Mouse (Mus musculus) ovary, postnatal 36 days (tissue): ENCODE measurements around the gene H2-Eb1.
A peak's percentile ranks its signal among the peaks of the same experiment; 100 is the strongest.

Experiments used
- DNase-seq: peaks from one replicate; pipeline ENCODE4 v3.0.0; 2022; ENCODE audit warnings: low spot score, mixed read lengths

H2-Eb1 gene

GRCm38 (mm10) chr17:34316697-34317096, 11.0 kb downstream of the H2-Eb1 start:
- DNase-seq, result no peak

GRCm38 (mm10) chr17:34317275-34317674, 11.6 kb downstream of the H2-Eb1 start:
- DNase-seq, result no peak

GRCm38 (mm10) chr17:34325436-34325835, 19.8 kb downstream of the H2-Eb1 start, which contains the start of gene H2-Eb2:
Gene H2-Eb2 (plus strand): TSS chr17:34325665.
- DNase-seq, result no peak

GRCm38 (mm10) chr17:34326373-34326772, 20.7 kb downstream of the H2-Eb1 start:
- DNase-seq, result no peak

DNA sequence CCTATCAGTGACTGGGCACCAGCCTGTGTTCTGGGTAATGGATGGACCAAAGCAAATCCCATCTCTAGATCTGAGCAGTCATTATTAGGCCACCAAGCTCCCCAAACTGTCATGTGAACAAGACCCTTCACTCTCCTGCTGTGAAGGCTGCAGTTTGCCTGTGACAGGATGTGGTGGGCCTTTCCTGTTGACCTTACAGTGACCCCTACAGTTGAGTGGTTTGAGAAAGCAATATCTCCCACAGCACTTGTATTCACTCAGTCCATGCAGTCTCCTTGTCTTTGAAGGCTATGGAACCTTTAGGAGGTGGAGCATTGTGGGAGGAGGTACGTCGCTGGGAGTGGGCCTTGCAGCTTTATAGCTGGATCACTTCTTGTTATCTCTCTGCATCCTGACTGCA, 24.1 kb downstream of the H2-Eb1 start:
- no peak for DNase-seq

DNA sequence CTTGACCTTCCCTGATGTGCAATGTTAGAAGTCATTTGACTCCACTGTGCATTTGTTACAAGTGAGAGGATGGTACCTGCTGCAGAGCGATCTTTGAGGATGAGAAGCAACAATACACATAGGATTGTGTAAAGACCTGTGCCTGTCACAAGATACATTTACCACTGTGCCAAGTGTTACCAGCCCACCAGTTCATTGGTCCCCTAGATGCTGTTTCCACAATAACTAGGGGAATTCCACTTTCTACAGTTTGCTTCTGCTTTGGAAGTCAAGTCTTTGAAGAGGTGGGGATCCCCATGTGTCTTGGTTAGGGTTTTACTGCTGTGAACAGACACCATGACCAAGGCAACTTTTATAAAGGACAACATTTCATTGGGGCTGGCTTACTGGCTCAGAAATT, 25.5 kb downstream of the H2-Eb1 start:
- no peak for DNase-seq

- DNase-seq, result no peak
These were observed 35.1 kb downstream of the H2-Eb1 start for GRCm38 (mm10) chr17:34340619-34341402.

GRCm38 (mm10) chr17:34344882-34345281, 39.2 kb downstream of the H2-Eb1 start:
- DNase-seq, result no peak

GRCm38 (mm10) chr17:34345486-34345885, 39.8 kb downstream of the H2-Eb1 start:
- DNase-seq, result no peak

- DNase-seq, result no peak
These were observed 40.4 kb downstream of the H2-Eb1 start for GRCm38 (mm10) chr17:34346041-34346440.

GRCm38 (mm10) chr17:34347606-34348308, 42.1 kb downstream of the H2-Eb1 start:
- no peak for DNase-seq

- DNase-seq, result peak; percentile 41
These were observed 43.8 kb downstream of the H2-Eb1 start for GRCm38 (mm10) chr17:34349429-34349828.

GRCm38 (mm10) chr17:34354539-34354938, 48.9 kb downstream of the H2-Eb1 start, which contains the start of gene Btnl2:
Gene Btnl2 (plus strand): TSS chr17:34354822.
- no peak for DNase-seq

- no peak for DNase-seq
These were observed 49.3 kb downstream of the H2-Eb1 start for GRCm38 (mm10) chr17:34354940-34355339.

GRCm38 (mm10) chr17:34362954-34363546, 57.4 kb downstream of the H2-Eb1 start:
- no peak for DNase-seq

- DNase-seq, result no peak
These were observed 58.1 kb downstream of the H2-Eb1 start for GRCm38 (mm10) chr17:34363676-34364310.

DNA sequence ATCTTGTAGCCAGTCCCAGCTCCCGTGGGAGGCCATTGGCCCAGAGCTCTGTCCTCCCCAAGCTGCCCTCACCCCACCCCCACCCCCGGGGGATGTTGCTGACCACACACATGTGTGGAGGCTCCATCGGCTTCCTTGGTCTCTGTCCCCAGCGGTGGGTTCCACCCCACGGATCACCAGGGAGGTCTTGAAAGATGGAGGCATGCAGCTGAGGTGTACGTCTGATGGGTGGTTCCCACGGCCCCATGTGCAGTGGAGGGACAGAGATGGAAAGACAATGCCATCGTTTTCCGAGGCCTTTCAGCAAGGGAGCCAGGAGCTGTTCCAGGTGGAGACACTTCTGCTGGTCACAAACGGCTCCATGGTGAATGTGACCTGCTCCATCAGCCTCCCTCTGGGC, 59.4 kb downstream of the H2-Eb1 start:
- DNase-seq, result no peak
